Mouse (Mus musculus): ENCODE results near the gene Olfml2a. TPM values are rescaled to one million over a fixed set of nuclear protein-coding genes. Genes with fewer than 3 reads are reported as not detected.

The Olfml2a gene
- polyA plus RNA-seq, 1 experiment from 2014 or later, result 6.7 TPM

DNA sequence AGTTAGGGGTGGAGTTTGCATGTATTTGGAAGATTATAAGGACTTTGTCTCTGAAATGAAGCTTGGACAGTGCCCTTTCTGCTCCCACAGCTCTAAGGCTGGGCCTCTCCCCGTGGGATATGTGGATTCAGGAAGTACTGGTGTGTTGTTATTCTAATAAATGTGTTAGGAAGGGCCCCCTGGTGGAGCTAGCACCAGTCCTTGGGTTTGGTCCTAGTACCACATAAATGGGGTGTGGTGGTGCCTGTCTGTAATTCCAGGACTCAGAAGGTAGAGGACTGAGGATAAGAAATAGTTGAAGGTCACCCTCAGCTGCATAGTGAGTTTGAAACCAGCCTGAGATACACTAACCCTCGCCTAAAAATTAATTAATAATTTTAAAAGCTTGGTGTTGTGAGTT lies 41.4 kb downstream of the Olfml2a start:
- no peak for ATAC-seq (ENCODE audit: low FRiP score, low read depth)
- no peak overlapping the region for H3K27ac ChIP-seq
- H3K9ac ChIP-seq, result no peak overlapping the region
- no peaks in the 10 kb centered on the region for H3K9me3 ChIP-seq
- no peaks in the 10 kb centered on the region for H3K4me1 ChIP-seq
- H3K27me3 ChIP-seq, result no peaks in the 10 kb centered on the region
- no peak overlapping the region for H3K4me3 ChIP-seq
- H3K4me2 ChIP-seq (replicated peaks), result no peak overlapping the region
- no peaks in the 10 kb centered on the region for H3K36me3 ChIP-seq
- WGBS, result 35% methylated on average over 2 of the region's 2 CpGs

DNA sequence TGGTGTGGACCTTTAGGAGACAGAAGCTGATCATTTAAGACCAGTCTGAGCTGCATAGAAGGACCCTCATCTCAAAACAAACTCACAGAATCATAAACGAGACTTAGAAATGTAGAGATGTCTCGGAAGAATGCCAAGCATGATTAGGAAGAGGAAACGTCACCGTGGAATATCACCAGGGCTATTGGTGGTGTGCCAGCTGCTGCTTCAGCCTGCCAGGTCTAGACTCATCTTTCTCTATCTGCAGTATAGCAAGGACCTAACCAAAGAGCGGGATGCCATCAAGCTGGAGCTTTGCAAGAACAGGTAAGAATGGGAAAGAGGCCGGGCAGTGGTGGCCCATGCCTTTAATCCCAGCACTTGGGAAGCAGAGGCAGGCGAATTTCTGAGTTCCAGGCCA lies 41.9 kb downstream of the Olfml2a start:
- WGBS, result 81% methylated on average over 7 of the region's 7 CpGs
- no peak for ATAC-seq (ENCODE audit: low FRiP score, low read depth)
- no peaks in the 10 kb centered on the region for H3K36me3 ChIP-seq
- H3K9me3 ChIP-seq, result no peaks in the 10 kb centered on the region
- H3K9ac ChIP-seq, result no peak overlapping the region
- H3K27ac ChIP-seq, result no peak overlapping the region
- no peaks in the 10 kb centered on the region for H3K27me3 ChIP-seq
- H3K4me2 ChIP-seq (replicated peaks), result no peak overlapping the region
- no peak overlapping the region for H3K4me3 ChIP-seq
- no peaks in the 10 kb centered on the region for H3K4me1 ChIP-seq

DNA sequence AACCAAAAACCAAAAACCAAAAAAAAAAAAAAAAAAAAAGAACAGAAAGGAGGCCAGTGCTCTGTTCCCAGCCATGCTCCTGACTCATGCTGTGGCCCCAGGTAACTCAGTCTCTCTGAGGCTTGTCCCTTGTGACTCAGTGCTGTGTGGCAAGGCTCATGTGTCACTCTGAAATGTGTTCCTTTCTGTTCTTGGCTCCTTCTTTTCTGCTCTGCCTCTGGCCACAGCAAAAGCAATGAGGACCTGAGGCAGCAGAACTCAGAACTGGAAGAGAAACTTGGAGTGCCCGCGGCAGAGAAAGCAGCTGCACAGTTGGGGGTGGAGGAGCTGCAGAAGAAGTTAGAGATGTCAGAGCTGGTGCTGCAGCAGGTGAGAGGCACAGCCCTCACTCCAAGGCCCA lies 42.4 kb downstream of the Olfml2a start:
- no peaks in the 10 kb centered on the region for H3K9me3 ChIP-seq
- no peak for ATAC-seq (ENCODE audit: low FRiP score, low read depth)

DNA sequence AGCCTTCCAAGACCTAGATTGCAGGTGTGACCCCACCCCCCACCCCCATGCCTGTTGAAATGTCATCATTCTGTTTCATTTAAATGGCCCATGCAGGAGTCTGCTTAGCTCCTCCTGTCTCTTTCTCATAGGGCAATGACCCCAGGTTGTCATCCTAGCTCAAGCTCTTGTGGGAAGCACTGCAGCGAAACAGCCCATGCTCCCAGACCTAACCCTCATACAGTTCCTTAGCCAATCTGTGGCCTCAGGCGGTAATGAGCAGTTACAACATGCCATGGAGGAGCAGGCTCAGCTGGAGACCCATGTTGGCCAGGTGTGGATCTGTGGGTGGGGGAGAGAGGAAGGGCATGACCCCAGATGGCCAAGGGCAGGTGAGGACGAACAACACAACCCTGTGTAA lies 43.4 kb downstream of the Olfml2a start:
- WGBS, result 61% methylated on average over 3 of the region's 3 CpGs
- no peak overlapping the region for H3K9ac ChIP-seq
- no peak for ATAC-seq (ENCODE audit: low FRiP score, low read depth)

More for the DNA sequence above, 42.4 kb downstream of the Olfml2a start:
- H3K27ac ChIP-seq, result no peak overlapping the region
- H3K4me1 ChIP-seq, result no peaks in the 10 kb centered on the region
- no peaks in the 10 kb centered on the region for H3K36me3 ChIP-seq
- H3K9ac ChIP-seq, result no peak overlapping the region
- H3K4me3 ChIP-seq, result no peak overlapping the region
- WGBS, result 44% methylated on average over 2 of the region's 2 CpGs
- H3K4me2 ChIP-seq (replicated peaks), result no peak overlapping the region
- H3K27me3 ChIP-seq, result no peaks in the 10 kb centered on the region

DNA sequence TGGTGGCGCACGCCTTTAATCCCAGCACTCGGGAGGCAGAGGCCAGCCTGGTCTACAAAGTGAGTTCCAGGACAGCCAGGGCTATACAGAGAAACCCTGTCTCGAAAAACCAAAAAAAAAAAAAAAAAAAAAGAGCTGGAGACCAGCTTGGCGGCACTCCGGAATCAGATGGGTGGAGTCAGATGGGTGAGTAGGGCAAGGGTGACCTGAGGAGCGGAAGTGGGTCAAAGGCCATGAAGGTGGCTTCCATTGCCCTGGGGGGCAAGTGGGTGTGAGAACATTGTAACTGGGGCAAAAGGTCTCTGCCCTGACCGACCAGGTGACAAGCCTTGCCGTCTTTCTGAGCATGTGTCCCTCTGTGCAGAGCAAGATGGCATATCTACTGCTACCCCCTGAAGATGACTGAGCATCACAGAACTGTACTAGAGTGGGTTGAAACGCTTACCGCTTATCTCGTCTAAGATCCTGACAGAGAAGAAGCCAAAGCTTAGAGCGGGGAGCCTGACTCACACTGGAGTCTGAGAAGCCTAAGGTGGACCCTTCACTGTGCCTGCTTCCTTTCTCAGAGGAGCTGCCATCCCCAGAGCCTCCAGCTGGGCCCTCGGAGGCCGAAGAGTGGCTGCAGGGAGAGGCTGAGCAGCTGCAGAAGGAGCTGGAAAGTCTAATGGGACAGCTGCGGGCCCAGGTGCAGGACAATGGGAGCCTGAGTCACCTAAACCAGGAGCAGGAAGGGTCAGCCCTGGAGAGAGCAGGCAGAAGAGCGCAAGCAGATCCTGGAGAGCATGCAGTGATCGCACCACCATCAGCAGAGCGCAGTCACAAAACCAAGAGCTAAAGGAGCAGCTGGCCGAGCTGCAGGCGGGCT lies 44.4 kb downstream of the Olfml2a start:
- WGBS, result 80% methylated on average over 21 of the region's 21 CpGs
- H3K9me3 ChIP-seq, result no peaks in the 10 kb centered on the region
- H3K4me1 ChIP-seq, result no peaks in the 10 kb centered on the region
- H3K36me3 ChIP-seq, result no peaks in the 10 kb centered on the region
- H3K27me3 ChIP-seq, result no peaks in the 10 kb centered on the region
- no peak overlapping the region for H3K4me3 ChIP-seq
- ATAC-seq (ENCODE audit: low FRiP score, low read depth), result no peak
- H3K27ac ChIP-seq, result no peak overlapping the region
- H3K4me2 ChIP-seq (replicated peaks), result no peak overlapping the region
- H3K9ac ChIP-seq, result no peak overlapping the region

More for the DNA sequence above, 43.4 kb downstream of the Olfml2a start:
- no peak overlapping the region for H3K4me2 ChIP-seq (replicated peaks)
- H3K9me3 ChIP-seq, result no peaks in the 10 kb centered on the region
- H3K4me3 ChIP-seq, result no peak overlapping the region
- H3K4me1 ChIP-seq, result no peaks in the 10 kb centered on the region
- no peaks in the 10 kb centered on the region for H3K27me3 ChIP-seq
- H3K36me3 ChIP-seq, result no peaks in the 10 kb centered on the region
- no peak overlapping the region for H3K27ac ChIP-seq

DNA sequence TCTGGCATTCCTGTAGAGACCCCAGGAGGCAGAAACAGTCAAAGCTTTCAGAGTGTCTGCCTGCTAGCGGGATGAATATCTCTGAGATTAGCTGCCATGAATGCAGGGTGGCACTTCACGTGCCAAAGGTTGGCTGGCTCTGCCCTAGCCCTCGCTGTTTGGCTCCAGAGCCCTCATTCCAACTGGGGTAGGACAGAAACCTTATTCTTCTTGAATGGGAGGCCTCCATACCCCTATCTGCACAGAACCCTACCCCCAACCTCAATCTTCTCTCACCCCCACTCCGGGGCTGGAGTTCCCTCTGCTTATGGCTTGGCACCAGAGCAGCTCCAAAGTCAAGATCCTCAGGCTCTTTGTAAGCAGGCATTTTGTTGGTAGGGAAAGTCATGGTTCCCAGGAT lies 46.1 kb downstream of the Olfml2a start:
- no peak for ATAC-seq (ENCODE audit: low FRiP score, low read depth)
- WGBS, result 69% methylated on average over 4 of the region's 4 CpGs

DNA sequence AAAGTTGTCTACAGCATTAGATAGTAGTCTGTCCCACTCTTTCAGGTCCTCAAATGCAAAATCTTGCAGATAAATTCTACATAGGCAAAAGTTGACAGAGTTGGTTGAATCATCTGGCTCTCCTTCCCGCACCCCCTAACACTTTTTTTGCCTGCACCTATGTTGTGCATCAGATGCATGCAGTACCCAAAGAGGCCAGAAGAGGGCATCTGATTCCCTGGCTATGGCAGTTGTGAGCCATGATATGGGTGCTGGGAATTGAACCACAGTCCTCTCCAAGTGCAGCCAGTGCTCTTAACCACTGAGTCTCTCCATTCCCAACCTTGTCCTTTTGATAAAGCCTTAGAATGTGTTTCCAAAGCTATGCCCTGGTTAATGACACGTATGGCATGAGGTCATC lies 51.7 kb downstream of the Olfml2a start:
- ATAC-seq (ENCODE audit: low FRiP score, low read depth), result no peak

More for the DNA sequence above, 46.1 kb downstream of the Olfml2a start:
- Histone ChIP-seq H3K36me3 (no peaks in the 10 kb centered on the region), H3K4me2 (replicated peaks) (no peak overlapping the region), H3K4me1 (no peaks in the 10 kb centered on the region), H3K4me3 (no peak overlapping the region), H3K9ac (no peak overlapping the region), H3K27ac (no peak overlapping the region), H3K9me3 (no peaks in the 10 kb centered on the region), H3K27me3 (no peaks in the 10 kb centered on the region)

DNA sequence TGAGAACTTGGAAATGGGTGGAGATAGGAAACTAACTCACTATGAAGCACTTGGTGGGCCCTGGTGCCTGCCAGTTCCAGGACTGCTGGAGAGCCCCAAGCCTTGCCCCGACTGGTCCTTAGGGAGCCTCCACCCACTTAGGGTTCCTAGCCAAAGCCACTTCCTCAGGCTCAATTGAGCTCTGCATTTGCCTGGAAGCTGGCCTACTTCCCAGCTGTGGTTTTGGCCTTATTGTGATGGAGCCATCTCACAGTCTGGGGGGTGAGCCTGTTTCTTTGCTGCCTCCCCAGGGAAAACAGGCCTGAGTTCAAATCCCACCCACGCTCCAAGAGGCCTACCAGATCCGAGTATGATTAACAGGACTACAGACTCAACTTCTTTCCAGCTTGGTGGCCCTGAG lies 54.8 kb downstream of the Olfml2a start:
- 80% methylated on average over 3 of the region's 3 CpGs for WGBS
- ATAC-seq (ENCODE audit: low FRiP score, low read depth), result no peak
- 0 out of 2 replicates have a peak, but pooled peaks cover 5% of the 10 kb centered on the region for H3K9me3 ChIP-seq

More for the DNA sequence above, 51.7 kb downstream of the Olfml2a start:
- Histone ChIP-seq H3K27ac (no peak overlapping the region), H3K36me3 (no peaks in the 10 kb centered on the region), H3K27me3 (no peaks in the 10 kb centered on the region), H3K4me1 (peaks cover 5% of the 10 kb centered on the region; the same call in 1 of the 2 replicates), H3K4me2 (replicated peaks) (no peak overlapping the region), H3K9ac (no peak overlapping the region), H3K4me3 (no peak overlapping the region), H3K9me3 (0 out of 2 replicates have a peak, but pooled peaks cover 5% of the 10 kb centered on the region)
- 95% methylated on average over 2 of the region's 2 CpGs for WGBS

DNA sequence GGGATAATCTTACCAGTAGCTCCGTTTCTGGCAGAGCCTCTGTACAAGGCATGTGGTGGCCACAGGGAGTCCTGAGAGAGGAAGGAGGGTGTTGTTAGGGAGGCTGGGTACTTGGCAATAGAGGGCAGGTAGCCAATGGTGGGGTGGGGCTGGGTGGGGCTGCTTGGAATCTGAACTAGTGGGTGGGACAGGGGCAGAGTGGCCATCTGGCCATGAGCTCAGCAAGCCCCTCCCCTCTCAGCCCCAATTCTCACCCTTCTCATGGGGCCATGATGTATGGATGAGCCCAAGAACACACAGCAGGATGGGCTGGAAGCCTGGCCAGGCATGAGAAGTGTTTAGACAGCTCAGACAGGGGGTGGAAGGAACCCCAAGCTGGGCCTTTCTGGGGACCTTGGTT lies 55.6 kb downstream of the Olfml2a start:
- peaks cover 5% of the 10 kb centered on the region; the same call in 1 of the 2 replicates for H3K4me1 ChIP-seq
- 0 out of 2 replicates have a peak, but pooled peaks cover 5% of the 10 kb centered on the region for H3K9me3 ChIP-seq
- no peak overlapping the region for H3K4me3 ChIP-seq
- H3K27ac ChIP-seq, result 0 out of 2 replicates have a peak overlapping the region, but pooled peaks have one; percentile 22
- no peak overlapping the region for H3K9ac ChIP-seq
- no peak overlapping the region for H3K4me2 ChIP-seq (replicated peaks)
- no peaks in the 10 kb centered on the region for H3K36me3 ChIP-seq
- H3K27me3 ChIP-seq, result no peaks in the 10 kb centered on the region
- 0 out of 2 replicates have a peak, but pooled peaks have one; percentile 25 for ATAC-seq (ENCODE audit: low FRiP score, low read depth)
- WGBS, result 69% methylated on average over 1 of the region's 1 CpGs

More for the DNA sequence above, 54.8 kb downstream of the Olfml2a start:
- no peak overlapping the region for H3K4me2 ChIP-seq (replicated peaks)
- no peaks in the 10 kb centered on the region for H3K36me3 ChIP-seq
- H3K9ac ChIP-seq, result no peak overlapping the region
- H3K4me3 ChIP-seq, result no peak overlapping the region
- H3K27me3 ChIP-seq, result no peaks in the 10 kb centered on the region
- H3K27ac ChIP-seq, result no peak overlapping the region
- H3K4me1 ChIP-seq, result peaks cover 5% of the 10 kb centered on the region; the same call in 1 of the 2 replicates

DNA sequence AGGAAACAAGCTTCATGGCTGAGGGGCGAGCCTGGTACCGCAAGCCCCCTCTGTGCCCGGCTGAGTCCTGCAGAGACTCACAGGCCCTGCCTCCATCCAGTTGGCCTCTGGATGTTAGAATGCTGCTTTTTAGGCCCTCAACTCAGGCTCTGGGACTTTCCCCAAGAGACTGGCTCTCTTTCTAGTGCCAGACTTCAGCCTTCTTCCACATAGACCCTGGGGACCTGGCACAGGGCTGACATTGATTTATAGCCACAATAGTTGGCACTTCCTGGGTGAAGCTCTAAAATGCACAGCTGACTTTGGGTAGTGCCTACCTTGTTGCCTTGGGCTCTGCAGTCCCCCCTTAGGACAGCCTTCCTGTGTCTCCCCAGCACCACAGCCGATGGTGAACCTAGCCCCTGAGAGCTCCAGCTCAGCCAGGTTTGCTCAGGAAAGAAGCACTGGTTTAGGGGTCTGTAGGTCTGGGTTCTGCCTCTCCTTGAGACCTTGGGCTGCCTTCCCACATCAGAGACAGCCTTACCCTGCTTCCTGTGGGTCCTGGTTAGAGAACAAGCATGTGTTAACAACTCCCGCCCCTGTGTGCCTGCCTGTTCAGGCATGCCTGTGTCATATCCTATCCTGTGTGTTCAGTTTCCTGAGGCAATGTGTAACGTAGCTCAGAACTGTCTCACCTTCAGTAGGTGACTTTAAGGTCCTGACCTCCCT lies 56.2 kb downstream of the Olfml2a start:
- ATAC-seq (ENCODE audit: low FRiP score, low read depth), result no peak
- Histone ChIP-seq H3K4me1 (peaks cover 5% of the 10 kb centered on the region; the same call in 1 of the 2 replicates), H3K4me3 (no peak overlapping the region), H3K9me3 (0 out of 2 replicates have a peak, but pooled peaks cover 5% of the 10 kb centered on the region), H3K4me2 (replicated peaks) (no peak overlapping the region), H3K36me3 (no peaks in the 10 kb centered on the region), H3K9ac (no peak overlapping the region), H3K27ac (0 out of 2 replicates have a peak overlapping the region, but pooled peaks have one; percentile 22), H3K27me3 (no peaks in the 10 kb centered on the region)
- 68% methylated on average over 6 of the region's 6 CpGs for WGBS

DNA sequence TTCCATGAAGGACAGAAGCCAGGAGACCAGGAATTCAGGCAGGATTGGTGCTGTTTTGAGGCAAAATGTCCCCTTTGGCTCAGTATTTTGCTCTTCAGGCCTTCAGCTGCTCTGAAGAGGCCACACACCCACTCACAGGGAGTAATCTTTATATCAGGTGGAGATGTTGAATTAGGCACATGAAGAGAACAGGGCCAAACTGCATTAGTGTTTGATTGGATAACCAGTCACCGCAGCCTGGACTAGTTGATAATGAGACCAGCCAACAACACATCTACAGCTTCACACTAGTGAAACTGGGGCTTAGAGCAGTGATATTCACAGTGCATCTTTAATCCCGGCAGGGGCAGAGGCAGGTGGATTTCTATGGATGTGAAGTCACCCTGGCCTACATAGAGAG lies 57.2 kb downstream of the Olfml2a start:
- no peaks in the 10 kb centered on the region for H3K27me3 ChIP-seq
- H3K9ac ChIP-seq, result no peak overlapping the region
- H3K4me1 ChIP-seq, result peaks cover 5% of the 10 kb centered on the region; the same call in 1 of the 2 replicates
- H3K36me3 ChIP-seq, result no peaks in the 10 kb centered on the region
- H3K4me2 ChIP-seq (replicated peaks), result no peak overlapping the region
- H3K27ac ChIP-seq, result no peak overlapping the region
- H3K9me3 ChIP-seq, result 0 out of 2 replicates have a peak, but pooled peaks cover 5% of the 10 kb centered on the region
- no peak for ATAC-seq (ENCODE audit: low FRiP score, low read depth)
- no peak overlapping the region for H3K4me3 ChIP-seq
- WGBS, result 81% methylated on average over 2 of the region's 2 CpGs

DNA sequence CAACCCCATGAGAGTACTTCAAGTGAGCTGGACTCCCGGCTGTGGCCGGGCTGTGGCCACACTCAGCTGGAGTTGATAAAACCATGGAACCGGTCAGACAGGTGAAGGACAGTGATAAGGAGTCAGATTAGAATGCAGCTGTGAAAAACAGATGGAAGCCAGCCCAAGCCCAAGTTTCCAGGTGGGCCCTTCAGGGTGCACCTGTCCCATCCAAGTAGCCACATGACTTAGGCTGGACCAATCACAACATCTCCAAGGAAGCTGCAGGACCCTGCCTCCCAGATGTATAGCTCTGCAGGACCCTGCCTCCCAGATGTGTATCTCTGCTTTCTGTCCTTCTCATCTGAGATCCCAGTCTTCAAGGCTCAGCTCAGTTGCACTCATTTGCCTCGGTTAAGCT lies 60.2 kb downstream of the Olfml2a start:
- no peak for ATAC-seq (ENCODE audit: low FRiP score, low read depth)
- no peak overlapping the region for H3K27ac ChIP-seq
- WGBS, result 66% methylated on average over 4 of the region's 4 CpGs

More for the DNA sequence above, 60.2 kb downstream of the Olfml2a start:
- peaks cover 5% of the 10 kb centered on the region; the same call in 1 of the 2 replicates for H3K4me1 ChIP-seq
- H3K36me3 ChIP-seq, result no peaks in the 10 kb centered on the region
- H3K9me3 ChIP-seq, result no peaks in the 10 kb centered on the region
- H3K4me3 ChIP-seq, result no peak overlapping the region
- no peaks in the 10 kb centered on the region for H3K27me3 ChIP-seq
- no peak overlapping the region for H3K4me2 ChIP-seq (replicated peaks)
- no peak overlapping the region for H3K9ac ChIP-seq

Measured in limb, embryonic 13.5 days (tissue).